In the genomic region with DNA sequence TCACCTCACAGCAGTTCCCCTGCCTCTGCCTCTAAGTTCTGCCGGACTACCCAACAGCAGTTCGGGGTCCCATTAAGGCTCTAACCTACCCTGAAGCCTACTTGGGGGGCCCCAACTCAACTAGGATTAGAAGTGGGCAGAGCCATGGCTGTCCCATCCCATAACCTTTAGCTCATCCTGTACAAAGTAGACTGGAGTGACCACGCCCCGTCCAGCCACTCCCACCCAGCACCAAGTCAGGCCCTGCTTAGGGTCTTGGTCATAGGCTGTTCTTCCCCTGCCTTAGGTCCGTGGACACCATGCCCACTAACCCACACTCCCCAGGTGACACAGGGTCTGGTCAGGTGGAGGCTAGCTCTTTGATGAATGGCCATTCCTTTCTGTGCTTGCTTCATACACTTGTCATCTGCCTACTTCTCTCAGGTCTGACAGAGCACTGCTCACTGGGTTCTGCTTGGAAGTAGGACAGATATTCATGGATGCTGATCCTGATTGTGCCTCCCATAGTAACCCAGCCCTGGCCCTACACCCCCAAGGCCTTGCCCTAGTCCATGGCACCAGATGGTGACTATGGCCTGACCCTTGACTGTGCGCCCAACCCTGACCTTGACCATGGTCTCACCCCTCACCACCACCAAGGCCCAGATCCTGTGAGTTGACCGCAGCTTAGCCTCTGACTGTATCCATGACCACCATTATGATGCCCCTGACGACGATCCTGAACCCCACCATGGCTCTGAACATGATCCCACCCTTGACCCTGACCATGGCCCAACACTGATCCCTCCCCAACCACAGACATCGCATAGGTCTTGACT, we compare ENCODE assay signal across 7 mouse cellular contexts. TPM values are rescaled to one million over a fixed set of nuclear protein-coding genes. Genes with fewer than 3 reads are reported as not detected.
DNase-seq lines count a peak whose midpoint lies in the region.

No protein-coding gene starts in this region.

- DNase-seq in layer of hippocampus, adult 9-11 months = peak; percentile 6
- no peak for DNase-seq in layer of hippocampus, adult 11-12 months (ENCODE audit: low spot score)
- peak; percentile 42 for DNase-seq in ES-CJ7 (ENCODE audit: low read depth, low spot score)
- peak; percentile 34 to 46 for DNase-seq in adrenal gland, postnatal 36 days
- DNase-seq in heart, postnatal 36 days = peak; percentile 3 to 17
- no peak for DNase-seq in retina, embryonic 14.5 days (ENCODE audit: low spot score)
- DNase-seq in embryo, embryonic 9.5 days (ENCODE audit: extremely low spot score) = no peak

- intact Hi-C loops in heart, postnatal 36 days (cut with DNase I) = no loop called here

RNA-seq across cellular contexts. Expression of gene Smim24, which starts 26.5 kb away (rescaled TPM):
- 1 to 10 TPM; 1.2 to 1.6 TPM for total RNA-seq in adrenal gland, postnatal 36 days (2021)
- 1 to 10 TPM; 2.2 to 2.4 TPM for total RNA-seq in heart, postnatal 36 days (2021)

RNA-seq across cellular contexts. Expression of gene Gm48552, which starts 30.5 kb away (rescaled TPM):
- 1 to 10 TPM in 1 of 2 experiments, not detected in 1; 1.5 TPM for total RNA-seq in adrenal gland, postnatal 36 days (2021)
- total RNA-seq in heart, postnatal 36 days (2021) = under 1 TPM in 1 of 2 experiments, not detected in 1; 0.62 TPM

RNA-seq across cellular contexts. Expression of gene Gm48551, which starts 35.1 kb away (rescaled TPM):
- total RNA-seq in adrenal gland, postnatal 36 days (2021) = 1 to 10 TPM; 1.1 to 1.7 TPM
- 1 to 10 TPM; 1.1 to 2.0 TPM for total RNA-seq in heart, postnatal 36 days (2021)

RNA-seq across cellular contexts. Expression of gene Dohh, which starts 35.1 kb away (rescaled TPM):
- total RNA-seq in adrenal gland, postnatal 36 days (2021) = 10 to 100 TPM; 48.9 to 54.0 TPM
- total RNA-seq in heart, postnatal 36 days (2021) = 10 to 100 TPM; 50.3 to 52.2 TPM

RNA-seq across cellular contexts. Expression of gene Nfic, which starts 36.1 kb away (rescaled TPM):
- 100 to 1,000 TPM in 1 of 2 experiments, 10 to 100 TPM in 1; 93.2 to 114 TPM for total RNA-seq in adrenal gland, postnatal 36 days (2021)
- 100 to 1,000 TPM; 115 to 133 TPM for total RNA-seq in heart, postnatal 36 days (2021)

Comparison
In these comparisons a context has a peak if more than half of its experiments do, and no peak if none do; other contexts are left out.
1. DNase-seq: peak in layer of hippocampus, adult 9-11 months (single experiment), ES-CJ7 (single experiment), adrenal gland, postnatal 36 days (2 of 2) and heart, postnatal 36 days (2 of 2); none in layer of hippocampus, adult 11-12 months (single experiment), retina, embryonic 14.5 days (single experiment) and embryo, embryonic 9.5 days (single experiment).